Mouse (Mus musculus): ENCODE measurements around the gene Gmppb. TPM values are rescaled to one million over a fixed set of nuclear protein-coding genes. Genes with fewer than 3 reads are reported as not detected.
A peak's percentile ranks its signal among the peaks of the same experiment; 100 is the strongest.

Gene Gmppb
- polyA plus RNA-seq, 1 experiment = 51.3 TPM

DNA sequence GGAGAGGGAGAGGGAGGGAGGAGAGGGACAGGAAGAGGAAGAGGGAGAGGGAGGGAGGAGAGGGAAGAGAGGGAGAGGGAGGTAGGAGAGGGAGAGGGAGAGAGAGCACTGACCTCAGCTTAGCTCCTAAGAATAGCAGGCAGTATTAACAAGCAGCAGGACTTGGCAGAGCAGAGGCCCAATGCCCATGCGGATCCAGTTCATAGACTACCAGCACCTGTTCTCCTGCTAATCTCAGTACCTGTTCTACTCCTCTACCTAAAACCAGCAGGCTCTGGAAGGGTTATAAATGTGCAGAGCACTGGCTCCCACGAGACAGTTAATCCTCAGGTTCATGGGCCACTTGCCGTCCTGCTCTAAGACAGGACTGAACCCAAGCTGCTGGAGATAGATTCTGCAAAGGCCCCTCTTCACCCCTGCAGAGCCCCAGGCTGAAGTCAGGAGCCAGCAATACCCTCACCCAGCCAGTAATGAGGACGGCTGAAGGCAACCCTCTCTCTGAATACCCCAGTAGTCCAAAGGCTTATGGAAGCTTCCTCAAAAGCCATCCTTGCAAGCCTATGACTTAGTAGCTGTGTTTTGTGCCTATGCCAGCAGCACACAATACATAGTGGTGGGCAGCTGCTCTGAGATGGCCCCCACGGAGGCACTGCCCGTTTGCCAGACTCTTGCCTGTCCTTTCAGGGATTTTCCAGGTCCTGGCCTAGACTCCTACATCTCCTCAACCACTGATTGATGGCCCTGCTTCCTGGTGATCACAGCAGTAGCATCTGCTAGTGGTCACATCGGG lies 24.3 kb downstream of the Gmppb start:
- DNase-seq (ENCODE audit: low read depth) = no peak

DNA sequence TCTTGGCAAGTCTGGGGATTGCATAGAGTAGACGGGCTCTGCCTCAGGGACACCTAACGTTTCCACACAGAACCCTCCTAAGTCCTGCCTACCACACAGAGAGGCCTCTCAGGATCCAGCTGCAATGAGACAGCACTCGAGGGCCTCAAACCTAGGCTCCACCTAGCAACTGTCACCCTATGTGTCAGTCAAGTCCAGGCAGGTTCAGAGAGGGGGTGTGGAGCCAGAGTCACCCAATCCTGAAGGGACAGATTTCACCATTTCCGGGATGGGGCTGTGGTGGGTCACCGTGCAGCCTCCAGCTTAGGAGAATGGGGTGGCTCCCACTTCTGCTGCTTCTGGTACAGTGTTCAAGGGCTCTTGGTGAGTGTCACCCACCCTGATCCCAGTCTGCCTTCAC lies 31.1 kb downstream of the Gmppb start, which contains the start of gene Mst1:
TSS of gene Mst1 (plus strand) at position 269 of the 400 bp plus-strand sequence.
- peak; percentile 75 for DNase-seq (ENCODE audit: low read depth)

DNA sequence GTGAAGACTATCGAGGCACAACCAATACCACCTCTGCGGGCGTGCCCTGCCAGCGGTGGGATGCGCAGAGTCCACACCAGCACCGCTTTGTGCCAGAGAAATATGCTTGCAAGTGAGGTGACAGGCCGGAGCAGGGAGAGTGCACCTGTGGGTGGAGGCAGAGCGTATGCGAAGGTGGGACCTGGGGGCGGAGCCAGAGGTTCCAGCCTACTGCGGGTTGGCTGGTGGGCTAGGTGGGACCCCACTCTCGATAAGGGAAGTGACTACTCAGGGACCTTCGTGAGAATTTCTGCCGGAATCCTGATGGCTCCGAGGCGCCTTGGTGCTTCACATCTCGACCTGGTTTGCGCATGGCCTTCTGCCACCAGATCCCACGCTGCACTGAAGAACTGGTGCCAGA lies 33.5 kb downstream of the Gmppb start:
- DNase-seq (ENCODE audit: low read depth) = no peak

- no peak for DNase-seq (ENCODE audit: low read depth)
Observed at GRCm38 (mm10) chr9:108082988-108083431, 34.0 kb downstream of the Gmppb start, which contains the start of gene Rnf123. Gene Rnf123 (minus strand): TSS chr9:108083346.

DNA sequence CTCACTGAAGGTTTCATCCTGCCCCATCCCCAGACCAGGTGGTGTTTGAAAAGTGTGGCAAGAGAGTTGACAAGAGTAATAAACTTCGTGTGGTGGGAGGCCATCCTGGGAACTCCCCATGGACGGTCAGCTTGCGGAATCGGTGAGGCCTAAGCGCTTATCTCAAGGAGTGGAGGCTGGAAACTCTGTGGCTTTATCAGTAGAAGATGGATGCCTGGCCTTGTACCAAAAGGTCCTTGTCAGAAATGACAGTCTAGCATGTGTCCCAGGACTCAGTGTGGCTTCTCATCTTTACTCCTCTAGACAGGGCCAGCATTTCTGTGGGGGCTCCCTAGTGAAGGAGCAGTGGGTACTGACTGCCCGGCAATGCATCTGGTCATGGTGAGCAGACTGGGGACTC lies 34.5 kb downstream of the Gmppb start:
- DNase-seq (ENCODE audit: low read depth) = no peak

GRCm38 (mm10) chr9:108085261-108085660 lies 36.2 kb downstream of the Gmppb start:
- no peak for DNase-seq (ENCODE audit: low read depth)

GRCm38 (mm10) chr9:108090611-108091120 lies 41.6 kb downstream of the Gmppb start:
- DNase-seq (ENCODE audit: low read depth) = no peak

DNA sequence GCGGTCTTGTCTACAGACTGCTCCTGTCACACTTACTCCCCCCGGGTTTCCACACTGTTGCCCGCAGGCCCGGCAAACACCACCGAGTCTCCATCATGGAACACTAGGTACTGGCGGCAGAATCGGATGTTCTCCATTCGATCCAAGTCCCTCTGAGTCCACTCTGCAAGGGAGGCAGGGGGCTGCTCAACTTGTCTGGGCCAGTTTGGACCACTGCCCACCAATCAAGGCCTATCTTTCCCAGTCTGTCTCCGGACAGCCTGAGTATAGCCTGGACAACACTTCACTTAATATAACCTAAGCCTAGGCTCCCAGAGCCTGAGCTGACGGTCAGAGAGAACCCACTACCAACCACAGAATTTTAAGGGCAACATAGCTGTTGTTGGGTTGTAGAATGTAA lies 44.5 kb downstream of the Gmppb start:
- no peak for DNase-seq (ENCODE audit: low read depth)

- no peak for DNase-seq (ENCODE audit: low read depth)
Observed at GRCm38 (mm10) chr9:108094184-108094941, 45.3 kb downstream of the Gmppb start, which contains the start of gene Apeh. Gene Apeh (minus strand): TSS chr9:108094606.

GRCm38 (mm10) chr9:108094998-108095411 lies 46.0 kb downstream of the Gmppb start:
- no peak for DNase-seq (ENCODE audit: low read depth)

DNA sequence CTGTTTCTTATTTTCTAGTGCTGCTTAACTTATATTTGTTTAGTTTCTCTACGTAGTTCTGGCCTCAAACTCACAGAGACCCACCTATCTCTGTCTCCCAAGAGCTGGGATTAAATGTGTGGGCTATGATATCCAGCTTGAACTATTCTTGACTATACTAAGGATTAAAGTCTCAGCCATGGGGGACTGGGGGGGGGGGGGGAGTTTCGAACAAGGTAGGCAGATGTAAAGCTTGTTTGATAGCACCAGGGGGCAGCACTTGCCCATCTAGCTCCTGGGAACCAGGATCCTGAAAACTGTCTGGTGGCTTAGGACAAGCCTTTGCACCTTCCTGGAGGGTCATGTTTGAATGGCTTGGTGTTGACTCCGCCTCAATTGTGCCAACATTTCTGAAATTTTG lies 46.5 kb downstream of the Gmppb start:
- DNase-seq (ENCODE audit: low read depth) = no peak

- DNase-seq (ENCODE audit: low read depth) = no peak
Observed at GRCm38 (mm10) chr9:108095949-108096712, 47.1 kb downstream of the Gmppb start.

GRCm38 (mm10) chr9:108099619-108100018 lies 50.6 kb downstream of the Gmppb start:
- DNase-seq (ENCODE audit: low read depth) = no peak

Other genes starting within 250 kb of the Gmppb start
- gene Rbm6, start 176.0 kb upstream of the Gmppb start, polyA plus RNA-seq (2012; rRNA removed) = 19.0 and 20.9 TPM in 2 replicates
- 24.5 and 26.2 TPM in 2 replicates for gene Mon1a, start 161.1 kb upstream of the Gmppb start, polyA plus RNA-seq (2012; rRNA removed)
- 34.3 and 40.2 TPM in 2 replicates for gene Mst1r, start 142.4 kb upstream of the Gmppb start, polyA plus RNA-seq (2012; rRNA removed)
- gene Actl11, start 120.8 kb upstream of the Gmppb start, polyA plus RNA-seq (2012; rRNA removed) = 2.3 and 3.1 TPM in 2 replicates
- gene Camkv, start 113.6 kb upstream of the Gmppb start, polyA plus RNA-seq (2012; rRNA removed) = 0.84 and 0.92 TPM in 2 replicates
- gene Traip, start 99.1 kb upstream of the Gmppb start, polyA plus RNA-seq (2012; rRNA removed) = 0.81 and 1.2 TPM in 2 replicates
- gene Uba7, start 73.7 kb upstream of the Gmppb start, polyA plus RNA-seq (2012; rRNA removed) = 43.3 and 65.1 TPM in 2 replicates
- gene Gm20661, start 66.2 kb upstream of the Gmppb start, polyA plus RNA-seq (2012; rRNA removed) = 0.84 and 1.0 TPM in 2 replicates
- 16.2 and 20.8 TPM in 2 replicates for gene Inka1, start 63.4 kb upstream of the Gmppb start, polyA plus RNA-seq (2012; rRNA removed)
- 13.0 and 14.5 TPM in 2 replicates for gene Cdhr4, start 56.7 kb upstream of the Gmppb start, polyA plus RNA-seq (2012; rRNA removed)
- 3.8 and 5.0 TPM in 2 replicates for gene Gm20662, start 52.9 kb upstream of the Gmppb start, polyA plus RNA-seq (2012; rRNA removed)
- gene Ip6k1, start 46.7 kb upstream of the Gmppb start, polyA plus RNA-seq (2012; rRNA removed) = 94.3 and 97.5 TPM in 2 replicates
- 9.0 and 9.8 TPM in 2 replicates for gene Amigo3, start 3.9 kb downstream of the Gmppb start, polyA plus RNA-seq (2012; rRNA removed)
- 0.32 and 0.94 TPM in 2 replicates for gene Mst1, start 31.2 kb downstream of the Gmppb start, polyA plus RNA-seq (2012; rRNA removed)
- 69.5 and 90.7 TPM in 2 replicates for gene Rnf123, start 34.1 kb downstream of the Gmppb start, polyA plus RNA-seq (2012; rRNA removed)
- gene Apeh, start 45.4 kb downstream of the Gmppb start, polyA plus RNA-seq (2012; rRNA removed) = 94.2 and 118 TPM in 2 replicates
- gene Bsn, start 141.1 kb downstream of the Gmppb start, polyA plus RNA-seq (2012; rRNA removed) = 1.5 and 1.9 TPM in 2 replicates
- gene Dag1, start 214.7 kb downstream of the Gmppb start, polyA plus RNA-seq (2012; rRNA removed) = 60.0 and 110 TPM in 2 replicates
- 26.4 and 27.3 TPM in 2 replicates for gene Nicn1, start 241.2 kb downstream of the Gmppb start, polyA plus RNA-seq (2012; rRNA removed)
- 37.3 and 45.6 TPM in 2 replicates for gene Amt, start 247.6 kb downstream of the Gmppb start, polyA plus RNA-seq (2012; rRNA removed)

Measured in gonadal fat pad, adult 2 months (tissue).